Mouse (Mus musculus) heart, embryonic 16.5 days (tissue): Measurements from ENCODE around the gene Txnip. TPM values are rescaled to one million over a fixed set of nuclear protein-coding genes. Genes with fewer than 3 reads are reported as not detected.

ENCODE experiments used
- ATAC-seq: fragments of 200-750 bp; cut with Nextera tagmentation; replicated peaks from 2 replicates; pipeline ENCODE4 v1.8.0; 2017; ENCODE audit warnings: moderate number of reproducible peaks; ENCODE audit not compliant: insufficient read depth, low FRiP score; ENCODE audit errors: extremely low read depth
- H3K27ac ChIP-seq: fragments of 300-500 bp; sonication (generic); 2 replicates; pipeline ENCODE4 v1.5.1; 2014; ENCODE audit warnings: mild to moderate bottlenecking, low read length, control low read depth, moderate library complexity
- H3K27me3 ChIP-seq: fragments of 300-500 bp; sonication (generic); 2 replicates; pipeline ENCODE4 v1.6.1; 2014; ENCODE audit warnings: low read length, mixed read lengths; ENCODE audit not compliant: control insufficient read depth, insufficient read depth
- H3K36me3 ChIP-seq: fragments of 300-500 bp; sonication (generic); 2 replicates; pipeline ENCODE4 v1.6.1; 2014; ENCODE audit not compliant: control insufficient read depth, insufficient read depth
- H3K4me1 ChIP-seq: fragments of 300-500 bp; sonication (generic); 2 replicates; pipeline ENCODE4 v1.6.1; 2014; ENCODE audit warnings: low read length, mixed read lengths; ENCODE audit not compliant: control insufficient read depth, insufficient read depth
- H3K4me2 ChIP-seq: fragments of 300-500 bp; sonication (generic); 2 replicates; pipeline ENCODE4 v1.6.1; 2014; ENCODE audit warnings: low read depth, mild to moderate bottlenecking, control low read depth, low read length
- H3K4me3 ChIP-seq: fragments of 300-500 bp; sonication (generic); 2 replicates; pipeline ENCODE4 v1.5.1; 2014; ENCODE audit warnings: mild to moderate bottlenecking, control low read depth, low read length
- H3K9ac ChIP-seq: fragments of 300-500 bp; sonication (generic); 2 replicates; pipeline ENCODE4 v1.6.1; 2014; ENCODE audit warnings: low read length, control low read depth
- H3K9me3 ChIP-seq: fragments of 300-500 bp; sonication (generic); replicated peaks from 2 replicates; pipeline ENCODE4 v1.6.1; 2016; ENCODE audit warnings: low read length; ENCODE audit not compliant: control insufficient read depth
- WGBS: fragments of 180-500 bp; shearing (Covaris S2); extraction: QIAGEN DNeasy Blood & Tissue Kit; methylation state at CpG from one replicate; pipeline ENCODE4 v1.1.7; 2014; 5-methylcytosine and 5-hydroxymethylcytosine counted together
- polyA plus RNA-seq: library from polyadenylated mRNA; unstranded; fragments of >200 nt; fragmentation: Nextera tagmentation; extraction: Ambion mirVana; gene quantifications from 2 replicates; pipeline ENCODE4 v1.2.1, GENCODE M21; 2015

Gene Txnip
- polyA plus RNA-seq, 1 experiment from 2014 or later: 226 TPM

GRCm38 (mm10) chr3:96576690-96577541, 19.2 kb downstream of the Txnip start, which contains the start of gene Gm16253:
Gm16253 (plus strand) TSS chr3:96576984.
- WGBS: 5% methylated on average over 17 of the region's 17 CpGs
- H3K9me3 ChIP-seq: no peaks in the 10 kb centered on the region
- no peaks in the 10 kb centered on the region for H3K36me3 ChIP-seq
- H3K9ac ChIP-seq: peak within 1 kb of the TSS; percentile 70
- no peaks in the 10 kb centered on the region for H3K27me3 ChIP-seq
- H3K27ac ChIP-seq: peak within 1 kb of the TSS; percentile 98
- ATAC-seq: peak; percentile 91
- H3K4me3 ChIP-seq: peak within 1 kb of the TSS; percentile 32
- H3K4me1 ChIP-seq: peaks cover 58% of the 10 kb centered on the region
- H3K4me2 ChIP-seq: peak within 1 kb of the TSS; percentile 61

DNA sequence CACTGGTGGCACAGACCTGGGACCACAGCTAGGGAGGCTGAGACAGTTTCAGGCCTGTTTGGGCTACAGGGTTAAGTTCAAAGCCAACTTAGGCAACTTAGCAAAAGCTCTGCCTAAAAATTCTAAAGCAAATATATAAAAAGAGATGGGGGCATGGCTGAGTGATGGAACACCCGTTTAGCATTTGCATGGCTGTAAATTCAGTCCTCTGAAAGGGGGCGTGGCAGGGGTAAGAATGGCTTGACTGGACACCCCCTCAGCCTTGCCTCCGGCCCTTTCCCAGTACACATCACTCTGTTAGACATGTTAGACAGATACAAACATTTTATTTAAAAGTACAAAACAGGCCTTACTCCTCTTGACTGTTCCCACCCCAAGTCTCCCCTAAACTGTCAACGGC, 19.8 kb downstream of the Txnip start:
- Histone ChIP-seq H3K9ac (peak overlapping the region; percentile 70), H3K4me3 (peak overlapping the region; percentile 15)

DNA sequence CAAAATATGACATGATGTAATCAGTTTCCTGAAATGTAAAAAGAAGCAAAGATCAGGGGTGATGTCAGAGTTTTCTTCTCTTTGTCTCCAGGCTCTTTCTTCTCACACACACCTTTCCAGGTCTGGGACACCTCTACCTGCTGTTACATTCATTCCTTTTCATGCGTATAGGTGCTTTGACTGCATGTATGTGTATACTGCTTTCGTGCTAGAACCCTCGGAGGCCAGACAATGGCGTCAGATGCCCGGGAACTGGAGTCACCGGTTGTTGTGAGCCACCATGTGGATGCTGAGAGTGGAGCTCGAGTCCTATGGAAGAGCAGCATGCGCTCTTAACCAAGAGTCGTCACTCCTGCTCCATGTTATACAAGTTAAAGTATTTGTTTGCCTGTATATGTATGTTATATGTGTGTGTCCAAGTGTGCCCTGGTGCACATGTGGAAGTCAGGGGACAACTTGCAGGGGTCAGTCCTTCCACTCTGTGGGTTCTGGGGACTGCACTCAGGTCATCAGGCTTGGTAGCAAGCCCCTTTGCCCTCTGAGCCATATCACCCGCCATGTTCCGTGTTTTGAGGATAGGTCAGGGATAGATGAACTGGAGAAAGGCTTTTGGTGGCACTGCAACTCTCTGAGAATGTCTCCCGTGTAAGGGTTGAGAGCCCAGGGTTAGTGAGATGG, 20.9 kb downstream of the Txnip start:
- WGBS: 76% methylated on average over 12 of the region's 12 CpGs
- no peak for ATAC-seq
- Histone ChIP-seq H3K9me3 (no peaks in the 10 kb centered on the region), H3K9ac (peak overlapping the region; percentile 12; the same call in 1 of the 2 replicates), H3K4me1 (peaks cover 49% of the 10 kb centered on the region), H3K4me3 (no peak overlapping the region), H3K4me2 (no peak overlapping the region), H3K27me3 (no peaks in the 10 kb centered on the region), H3K36me3 (peaks cover under 1% of the 10 kb centered on the region; the same call in 1 of the 2 replicates), H3K27ac (peak overlapping the region; percentile 48)

More for the DNA sequence above, 19.8 kb downstream of the Txnip start:
- H3K4me1 ChIP-seq: peaks cover 54% of the 10 kb centered on the region
- ATAC-seq: no peak
- WGBS: 59% methylated on average over 4 of the region's 4 CpGs
- no peaks in the 10 kb centered on the region for H3K36me3 ChIP-seq
- H3K9me3 ChIP-seq: no peaks in the 10 kb centered on the region
- H3K27ac ChIP-seq: peak overlapping the region; percentile 98
- no peaks in the 10 kb centered on the region for H3K27me3 ChIP-seq
- peak overlapping the region; percentile 61 for H3K4me2 ChIP-seq

GRCm38 (mm10) chr3:96579239-96579750, 21.5 kb downstream of the Txnip start:
- Histone ChIP-seq H3K27ac (no peak overlapping the region; the same call in 1 of the 2 replicates), H3K4me2 (no peak overlapping the region; the same call in 1 of the 2 replicates), H3K27me3 (no peaks in the 10 kb centered on the region), H3K4me1 (peaks cover 43% of the 10 kb centered on the region), H3K9me3 (no peaks in the 10 kb centered on the region), H3K9ac (peak overlapping the region; percentile 49; the same call in 1 of the 2 replicates), H3K36me3 (peaks cover 2% of the 10 kb centered on the region; the same call in 1 of the 2 replicates), H3K4me3 (no peak overlapping the region)
- 77% methylated on average over 4 of the region's 4 CpGs for WGBS
- ATAC-seq: no peak

- ATAC-seq: no peak; the same call in 1 of the 2 replicates
- H3K9me3 ChIP-seq: no peaks in the 10 kb centered on the region
- H3K4me1 ChIP-seq: peaks cover 41% of the 10 kb centered on the region
- H3K9ac ChIP-seq: peak overlapping the region; percentile 66
- 9% methylated on average over 16 of the region's 16 CpGs for WGBS
- peak overlapping the region; percentile 4; the same call in 1 of the 2 replicates for H3K4me3 ChIP-seq
- peak overlapping the region; percentile 65 for H3K4me2 ChIP-seq
- peaks cover 2% of the 10 kb centered on the region; the same call in 1 of the 2 replicates for H3K36me3 ChIP-seq
- H3K27ac ChIP-seq: peak overlapping the region; percentile 60; the same call in 1 of the 2 replicates
- H3K27me3 ChIP-seq: no peaks in the 10 kb centered on the region
Measured at GRCm38 (mm10) chr3:96579885-96580454, 22.2 kb downstream of the Txnip start.

DNA sequence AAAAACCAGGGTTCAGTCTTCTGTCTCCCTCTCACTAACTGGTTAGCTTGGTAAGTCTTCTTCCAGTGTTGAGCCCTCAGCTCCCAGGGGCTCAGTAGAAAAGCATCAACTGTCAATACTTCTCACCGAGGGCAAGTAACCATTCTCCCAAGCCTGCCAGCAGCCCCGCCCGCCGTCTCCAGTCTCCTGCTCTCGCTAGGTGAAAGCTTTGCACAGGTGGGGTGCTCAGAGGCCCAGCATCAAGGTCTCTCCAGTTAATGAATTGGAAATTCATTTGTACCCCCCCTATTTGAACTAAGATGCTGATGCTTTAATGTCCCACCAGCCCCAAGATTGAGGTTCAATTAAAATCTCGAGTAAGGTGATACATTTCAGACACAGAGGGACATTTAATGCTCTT, 23.4 kb downstream of the Txnip start:
- no peak for ATAC-seq
- WGBS: 61% methylated on average over 6 of the region's 6 CpGs
- Histone ChIP-seq H3K4me2 (no peak overlapping the region), H3K4me3 (no peak overlapping the region), H3K36me3 (peaks cover 2% of the 10 kb centered on the region; the same call in 1 of the 2 replicates), H3K9ac (no peak overlapping the region), H3K9me3 (no peaks in the 10 kb centered on the region), H3K27me3 (no peaks in the 10 kb centered on the region), H3K27ac (no peak overlapping the region), H3K4me1 (peaks cover 29% of the 10 kb centered on the region)

DNA sequence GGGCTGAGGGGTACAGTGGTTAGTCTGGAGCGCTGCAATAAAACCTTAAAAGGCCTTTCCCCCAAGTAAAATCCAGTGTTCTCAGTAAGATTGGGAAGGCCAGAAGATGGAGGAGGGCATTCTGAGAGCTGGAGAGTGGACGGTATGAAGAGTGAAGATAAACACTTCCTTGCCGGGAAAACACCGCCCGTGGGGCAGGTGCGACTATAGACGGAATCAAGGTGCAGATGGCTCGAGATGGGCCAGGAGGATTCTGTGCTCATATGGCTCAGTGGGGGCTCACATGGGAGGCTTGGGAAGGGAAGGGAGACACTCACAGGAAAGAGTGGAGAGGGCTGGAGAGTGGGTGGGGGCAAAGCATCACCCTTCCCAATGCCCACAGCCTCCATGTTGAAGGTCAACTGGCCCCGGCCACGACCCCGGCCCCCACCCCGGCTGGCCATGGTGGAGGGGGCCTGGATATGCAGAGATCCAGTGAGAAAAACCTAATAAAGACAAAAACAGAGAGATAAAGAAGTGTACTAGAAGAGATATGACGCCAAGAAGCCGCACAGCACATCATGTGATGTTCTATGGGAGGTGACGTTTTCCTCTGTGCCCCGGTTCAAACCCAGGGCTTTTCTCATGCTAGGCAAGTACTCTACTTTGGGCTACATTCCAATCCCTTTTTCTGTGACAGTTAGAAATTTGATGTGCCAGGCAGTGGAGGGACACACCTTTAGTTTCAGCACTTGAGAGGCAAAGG, 24.2 kb downstream of the Txnip start:
- ATAC-seq: no peak
- 79% methylated on average over 16 of the region's 16 CpGs for WGBS
- H3K9me3 ChIP-seq: no peaks in the 10 kb centered on the region
- peaks cover 2% of the 10 kb centered on the region; the same call in 1 of the 2 replicates for H3K36me3 ChIP-seq
- no peaks in the 10 kb centered on the region for H3K27me3 ChIP-seq
- no peak overlapping the region for H3K9ac ChIP-seq
- peaks cover 25% of the 10 kb centered on the region for H3K4me1 ChIP-seq
- no peak overlapping the region for H3K4me2 ChIP-seq
- no peak overlapping the region for H3K27ac ChIP-seq
- H3K4me3 ChIP-seq: no peak overlapping the region

DNA sequence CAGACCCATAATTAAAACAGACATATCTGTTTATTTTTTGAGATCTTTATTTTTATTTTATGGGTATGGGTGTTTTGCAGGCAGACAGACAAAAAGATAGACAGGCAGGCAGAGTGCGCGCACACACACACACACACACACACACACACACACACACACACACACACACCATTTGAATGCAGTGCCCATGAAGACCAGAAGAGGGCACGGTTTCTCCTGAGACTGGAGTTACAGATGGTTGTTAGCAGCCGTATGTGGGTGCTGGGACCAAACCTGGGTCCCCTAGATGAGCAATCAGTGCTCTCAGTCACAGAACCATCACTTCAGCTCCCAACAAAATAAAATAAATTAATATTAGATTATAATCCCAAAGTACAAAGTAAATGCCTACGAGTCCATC, 25.6 kb downstream of the Txnip start:
- Histone ChIP-seq H3K4me2 (no peak overlapping the region), H3K9ac (no peak overlapping the region), H3K4me3 (no peak overlapping the region), H3K9me3 (no peaks in the 10 kb centered on the region), H3K27me3 (no peaks in the 10 kb centered on the region), H3K27ac (no peak overlapping the region), H3K36me3 (peaks cover 2% of the 10 kb centered on the region; the same call in 1 of the 2 replicates), H3K4me1 (peaks cover 13% of the 10 kb centered on the region)
- no peak for ATAC-seq
- WGBS: 92% methylated on average over 5 of the region's 5 CpGs
